Mouse (Mus musculus) intestine, embryonic 14.5 days (tissue): ENCODE results near the gene Fndc3b. TPM values are rescaled to one million over a fixed set of nuclear protein-coding genes. Genes with fewer than 3 reads are reported as not detected.

ENCODE experiments used
- ATAC-seq: fragments of 200-750 bp; cut with Nextera tagmentation; replicated peaks from 2 replicates; pipeline ENCODE4 v1.8.0; 2017; ENCODE audit warnings: low read depth, moderate number of reproducible peaks, moderate TSS enrichment, moderate library complexity; ENCODE audit not compliant: low FRiP score, low TSS enrichment
- DNase-seq: peaks from one replicate; pipeline ENCODE4 v3.0.0-alpha.2; 2018; ENCODE audit warnings: low spot score
- H3K27ac ChIP-seq: fragments of 300-500 bp; sonication (generic); 2 replicates; pipeline ENCODE4 v1.5.1; 2014; ENCODE audit warnings: low read depth, mild to moderate bottlenecking, control low read depth
- H3K27me3 ChIP-seq: fragments of 300-500 bp; sonication (generic); replicated peaks from 2 replicates; pipeline ENCODE4 v1.6.1; 2014; ENCODE audit warnings: low read length, control low read depth; ENCODE audit not compliant: control insufficient read depth, insufficient read depth
- H3K36me3 ChIP-seq: fragments of 300-500 bp; sonication (generic); 2 replicates; pipeline ENCODE4 v1.6.1; 2014; ENCODE audit warnings: low read length, control low read depth; ENCODE audit not compliant: control insufficient read depth, insufficient read depth
- H3K4me1 ChIP-seq: fragments of 300-500 bp; sonication (generic); replicated peaks from 2 replicates; pipeline ENCODE4 v1.6.1; 2014; ENCODE audit warnings: low read length, control low read depth, mixed read lengths; ENCODE audit not compliant: control insufficient read depth, insufficient read depth
- H3K4me2 ChIP-seq: fragments of 300-500 bp; sonication (generic); 2 replicates; pipeline ENCODE4 v1.6.1; 2014; ENCODE audit warnings: low read length
- H3K4me3 ChIP-seq: fragments of 300-500 bp; sonication (generic); 2 replicates; pipeline ENCODE4 v1.5.1; 2014; ENCODE audit warnings: low read depth, low read length, control low read depth, mixed read lengths
- H3K9ac ChIP-seq: fragments of 300-500 bp; sonication (generic); 2 replicates; pipeline ENCODE4 v1.6.1; 2014; ENCODE audit warnings: mild to moderate bottlenecking, low read length
- H3K9me3 ChIP-seq: fragments of 300-500 bp; sonication (generic); 2 replicates; pipeline ENCODE4 v1.6.1; 2016; ENCODE audit warnings: low read length, control low read depth; ENCODE audit not compliant: control insufficient read depth
- WGBS: fragments of 180-500 bp; shearing (Covaris S2); extraction: QIAGEN DNeasy Blood & Tissue Kit; methylation state at CpG from one replicate; pipeline ENCODE4 v1.1.7; 2014; 5-methylcytosine and 5-hydroxymethylcytosine counted together
- polyA plus RNA-seq: library from polyadenylated mRNA; unstranded; fragments of >200 nt; fragmentation: Nextera tagmentation; extraction: Ambion mirVana; gene quantifications from 2 replicates; pipeline ENCODE4 v1.2.1, GENCODE M21; 2014

Gene Fndc3b
- polyA plus RNA-seq, 1 experiment from 2014 or later = 26.1 TPM

GRCm38 (mm10) chr3:27565314-27565713, 145.8 kb downstream of the Fndc3b start:
- Histone ChIP-seq H3K27me3 (no peaks in the 10 kb centered on the region), H3K27ac (no peak overlapping the region), H3K4me3 (no peak overlapping the region), H3K4me1 (no peaks in the 10 kb centered on the region), H3K9ac (no peak overlapping the region), H3K36me3 (no peaks in the 10 kb centered on the region), H3K4me2 (no peak overlapping the region), H3K9me3 (no peaks in the 10 kb centered on the region)
- 80% methylated on average over 4 of the region's 4 CpGs for WGBS
- ATAC-seq (no peak), DNase-seq (no peak)

GRCm38 (mm10) chr3:27563047-27563624, 148.0 kb downstream of the Fndc3b start:
- Histone ChIP-seq H3K27me3 (no peaks in the 10 kb centered on the region), H3K4me1 (no peaks in the 10 kb centered on the region; the same call in none of the 2 replicates), H3K9me3 (no peaks in the 10 kb centered on the region), H3K27ac (no peak overlapping the region), H3K36me3 (no peaks in the 10 kb centered on the region), H3K4me2 (no peak overlapping the region), H3K4me3 (no peak overlapping the region), H3K9ac (no peak overlapping the region)
- no peak for DNase-seq
- WGBS = 80% methylated on average over 5 of the region's 5 CpGs
- ATAC-seq = peak; percentile 57; the same call in 1 of the 2 replicates

- no peak overlapping the region for H3K27ac ChIP-seq
- no peak overlapping the region for H3K9ac ChIP-seq
- DNase-seq = no peak
These were observed 148.6 kb downstream of the Fndc3b start for GRCm38 (mm10) chr3:27562476-27562875.

GRCm38 (mm10) chr3:27561921-27562320, 149.2 kb downstream of the Fndc3b start:
- H3K36me3 ChIP-seq = no peaks in the 10 kb centered on the region
- no peak overlapping the region for H3K27ac ChIP-seq
- no peaks in the 10 kb centered on the region; the same call in none of the 2 replicates for H3K4me1 ChIP-seq
- ATAC-seq (no peak), DNase-seq (no peak)
- no peak overlapping the region for H3K9ac ChIP-seq
- no peaks in the 10 kb centered on the region for H3K9me3 ChIP-seq
- 97% methylated on average over 2 of the region's 2 CpGs for WGBS
- H3K4me3 ChIP-seq = no peak overlapping the region
- H3K4me2 ChIP-seq = no peak overlapping the region
- H3K27me3 ChIP-seq = no peaks in the 10 kb centered on the region

More at GRCm38 (mm10) chr3:27562476-27562875, 148.6 kb downstream of the Fndc3b start:
- no peaks in the 10 kb centered on the region for H3K9me3 ChIP-seq
- H3K36me3 ChIP-seq = no peaks in the 10 kb centered on the region
- WGBS = 85% methylated on average over 3 of the region's 3 CpGs
- no peaks in the 10 kb centered on the region for H3K27me3 ChIP-seq
- no peak overlapping the region for H3K4me3 ChIP-seq
- ATAC-seq = no peak
- no peak overlapping the region for H3K4me2 ChIP-seq
- H3K4me1 ChIP-seq = no peaks in the 10 kb centered on the region; the same call in none of the 2 replicates

GRCm38 (mm10) chr3:27559316-27559715, 151.8 kb downstream of the Fndc3b start:
- Histone ChIP-seq H3K9me3 (no peaks in the 10 kb centered on the region), H3K27ac (no peak overlapping the region), H3K27me3 (no peaks in the 10 kb centered on the region), H3K4me1 (no peaks in the 10 kb centered on the region; the same call in none of the 2 replicates), H3K36me3 (peaks cover 19% of the 10 kb centered on the region), H3K4me3 (no peak overlapping the region), H3K9ac (no peak overlapping the region), H3K4me2 (no peak overlapping the region)
- DNase-seq = no peak
- ATAC-seq = no peak
- WGBS = 44% methylated on average over 4 of the region's 4 CpGs

GRCm38 (mm10) chr3:27557100-27558004, 153.8 kb downstream of the Fndc3b start:
- no peak for ATAC-seq
- H3K27ac ChIP-seq = no peak overlapping the region
- no peaks in the 10 kb centered on the region; the same call in none of the 2 replicates for H3K4me1 ChIP-seq
- no peaks in the 10 kb centered on the region for H3K9me3 ChIP-seq
- H3K4me2 ChIP-seq = no peak overlapping the region
- no peak overlapping the region for H3K9ac ChIP-seq
- H3K27me3 ChIP-seq = no peaks in the 10 kb centered on the region
- no peak for DNase-seq
- peaks cover 21% of the 10 kb centered on the region for H3K36me3 ChIP-seq
- no peak overlapping the region for H3K4me3 ChIP-seq
- WGBS = 81% methylated on average over 4 of the region's 4 CpGs

GRCm38 (mm10) chr3:27555401-27555940, 155.6 kb downstream of the Fndc3b start:
- DNase-seq = peak; percentile 13
- no peak overlapping the region for H3K4me2 ChIP-seq
- no peak overlapping the region for H3K27ac ChIP-seq
- H3K4me1 ChIP-seq = no peaks in the 10 kb centered on the region; the same call in none of the 2 replicates
- H3K4me3 ChIP-seq = no peak overlapping the region
- no peaks in the 10 kb centered on the region for H3K9me3 ChIP-seq
- no peak overlapping the region for H3K9ac ChIP-seq
- WGBS = 89% methylated on average over 3 of the region's 3 CpGs
- no peaks in the 10 kb centered on the region for H3K27me3 ChIP-seq
- peaks cover 21% of the 10 kb centered on the region for H3K36me3 ChIP-seq
- no peak for ATAC-seq

- WGBS = 86% methylated on average over 3 of the region's 3 CpGs
- peaks cover 25% of the 10 kb centered on the region for H3K36me3 ChIP-seq
- no peak overlapping the region for H3K9ac ChIP-seq
- no peaks in the 10 kb centered on the region for H3K27me3 ChIP-seq
- H3K4me3 ChIP-seq = no peak overlapping the region
- DNase-seq = peak; percentile 12
- no peak for ATAC-seq
- H3K9me3 ChIP-seq = no peaks in the 10 kb centered on the region
- H3K4me1 ChIP-seq = no peaks in the 10 kb centered on the region
- H3K27ac ChIP-seq = no peak overlapping the region
- H3K4me2 ChIP-seq = no peak overlapping the region
These were observed 156.8 kb downstream of the Fndc3b start for GRCm38 (mm10) chr3:27554325-27554724.
